Mouse (Mus musculus) gastrocnemius, postnatal 36 days (tissue): ENCODE results near the gene Mef2a. TPM values are rescaled to one million over a fixed set of nuclear protein-coding genes. Genes with fewer than 3 reads are reported as not detected.

Experiments used
- DNase-seq, 2 experiments: peaks; one replicate each; pipeline ENCODE4 v3.0.0; 2022
- intact Hi-C: fragments of 180-260 bp; cut with DNase I; formaldehyde crosslinking; loops from one replicate; pipeline ENCODE4 v1.15.1; 2025
- total RNA-seq, 2 experiments: library from RNA; stranded (reverse); gene quantifications; 2 replicates each; pipeline ENCODE4 v1.2.3; 2021

Mef2a gene
- total RNA-seq, 2 experiments from 2014 or later: 73.8 to 74.0 TPM

DNA sequence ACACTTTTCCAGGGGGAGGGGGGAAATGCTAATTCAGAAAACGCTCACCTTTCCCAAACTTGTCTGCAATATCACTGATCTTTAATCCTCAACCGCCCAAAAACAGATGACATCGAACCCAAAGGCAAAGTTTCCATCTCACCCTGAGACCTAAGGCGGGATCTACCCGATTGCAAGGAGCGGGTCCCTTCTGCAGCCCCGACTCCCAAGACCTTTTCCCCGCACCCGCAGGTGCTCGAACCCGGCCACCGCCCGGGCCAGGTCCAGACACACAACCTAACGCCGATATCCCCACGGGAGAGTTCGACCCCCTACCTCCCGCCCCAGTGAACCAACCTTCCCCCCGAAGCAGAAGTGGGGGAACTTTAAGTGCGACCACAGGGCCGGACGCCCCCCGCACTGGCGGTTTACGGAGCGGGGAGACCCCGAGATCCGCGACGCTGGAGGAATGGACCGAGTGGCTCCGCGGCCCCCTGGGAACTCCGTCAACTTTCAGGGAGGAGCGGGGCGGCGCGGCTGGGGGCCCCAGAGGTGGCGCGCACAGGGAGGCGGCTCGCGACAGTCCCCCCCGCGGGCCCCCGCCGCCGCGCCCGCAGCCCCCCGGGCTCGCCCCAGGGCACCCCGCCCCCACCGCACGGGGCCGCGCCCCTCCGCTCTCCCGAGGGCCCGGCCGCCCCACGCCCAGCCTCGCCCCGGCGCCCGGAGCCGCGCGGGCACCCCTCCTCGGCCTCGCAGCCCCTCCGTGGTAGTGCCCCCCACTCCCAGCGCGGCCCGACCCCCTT is 576 bp downstream of the Mef2a start:
- DNase-seq: peak; percentile 33 to 41
- intact Hi-C loops: loop anchor here (2.0 kb wide), 1 partner anchor 73 kb away; no protein-coding TSS in a partner anchor

DNA sequence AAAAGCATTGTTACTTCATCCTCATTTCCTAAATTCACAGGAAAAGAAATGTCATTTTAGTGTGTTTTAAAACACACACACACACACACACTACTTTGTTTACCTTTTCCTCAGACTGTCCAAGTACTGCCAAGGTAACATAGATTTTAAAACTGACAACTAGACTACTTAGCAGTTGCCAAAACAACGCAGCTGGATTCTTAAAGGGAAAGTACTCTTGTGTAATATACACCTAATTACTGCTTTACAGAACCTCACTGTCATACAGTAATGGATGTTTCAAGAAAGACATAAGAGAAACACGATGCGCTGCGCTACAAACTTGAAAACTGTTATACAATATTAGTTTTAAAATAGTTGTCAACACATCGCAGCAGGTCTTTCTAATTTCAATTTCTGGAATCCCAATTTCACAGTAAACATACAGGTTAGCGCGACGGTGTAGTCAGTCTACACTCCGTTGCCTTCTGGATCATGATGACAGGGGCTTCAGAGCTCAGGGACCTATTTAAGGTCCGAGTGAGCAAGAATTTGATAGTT is 1.2 kb downstream of the Mef2a start:
- DNase-seq: no peak

DNA sequence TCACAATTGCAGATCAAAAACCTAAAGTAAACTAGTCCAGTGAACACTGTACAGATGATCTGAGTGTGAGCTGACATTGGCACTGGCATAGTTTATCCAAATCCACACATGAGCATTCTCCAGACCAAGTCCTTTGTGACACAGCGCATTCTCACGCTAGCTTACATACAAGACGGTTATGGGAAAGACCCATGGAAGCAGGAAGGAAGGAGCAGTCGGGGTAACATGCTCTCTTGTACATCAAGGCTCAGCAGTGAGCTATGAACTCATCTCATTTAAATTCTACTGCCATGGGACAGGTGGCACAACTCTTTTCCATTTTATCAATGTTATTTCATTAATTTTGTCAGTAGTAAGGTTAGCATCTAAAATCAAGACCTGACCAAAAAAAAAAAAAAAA is 3.0 kb downstream of the Mef2a start:
- intact Hi-C loops: no loop called here
- no peak for DNase-seq

More for the DNA sequence above, 1.2 kb downstream of the Mef2a start:
- intact Hi-C loops: no loop called here

DNA sequence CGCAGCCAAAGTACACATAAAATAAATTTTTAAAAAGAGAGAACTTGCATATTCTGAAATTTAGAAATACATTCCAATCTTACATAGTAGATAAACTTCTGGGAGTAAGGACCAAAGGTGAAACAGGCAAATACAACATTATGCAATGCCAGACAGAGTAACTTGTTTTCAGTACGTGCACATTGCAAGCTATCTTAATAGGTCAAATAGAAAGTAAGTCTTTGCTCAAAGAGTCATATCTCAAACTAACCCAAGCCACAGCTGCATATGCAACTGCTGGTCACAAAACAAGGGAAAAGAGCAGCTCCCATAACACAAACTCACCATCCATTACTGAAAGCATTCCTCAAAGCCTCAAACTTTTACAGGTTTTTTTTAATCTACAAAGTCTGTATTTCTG is 4.3 kb downstream of the Mef2a start:
- DNase-seq: no peak
- intact Hi-C loops: no loop called here

- no peak for DNase-seq
- intact Hi-C loops: no loop called here
Measured at GRCm38 (mm10) chr7:67360588-67360987, 12.1 kb downstream of the Mef2a start.

DNA sequence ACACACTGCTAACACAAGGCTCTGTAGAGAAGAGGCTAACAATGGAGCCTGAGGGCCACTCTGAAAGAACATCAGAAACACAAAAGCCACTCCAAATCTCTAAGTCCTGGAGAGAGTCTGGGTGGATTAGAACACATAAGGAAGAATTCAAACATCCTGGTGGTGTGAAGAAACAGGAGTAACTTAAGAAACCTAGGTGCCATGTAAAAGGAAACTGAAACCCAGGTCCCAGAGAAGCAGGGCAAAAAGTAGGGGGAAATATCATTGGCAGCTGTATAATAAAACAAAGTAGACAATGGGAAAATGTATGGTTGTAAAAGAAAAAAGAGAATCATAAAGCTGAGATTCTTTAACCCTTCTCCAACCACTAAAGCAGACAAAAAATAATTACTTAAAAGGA is 12.8 kb downstream of the Mef2a start:
- intact Hi-C loops: no loop called here
- DNase-seq: no peak

GRCm38 (mm10) chr7:67355870-67356269 is 16.8 kb downstream of the Mef2a start:
- no peak for DNase-seq
- intact Hi-C loops: no loop called here

DNA sequence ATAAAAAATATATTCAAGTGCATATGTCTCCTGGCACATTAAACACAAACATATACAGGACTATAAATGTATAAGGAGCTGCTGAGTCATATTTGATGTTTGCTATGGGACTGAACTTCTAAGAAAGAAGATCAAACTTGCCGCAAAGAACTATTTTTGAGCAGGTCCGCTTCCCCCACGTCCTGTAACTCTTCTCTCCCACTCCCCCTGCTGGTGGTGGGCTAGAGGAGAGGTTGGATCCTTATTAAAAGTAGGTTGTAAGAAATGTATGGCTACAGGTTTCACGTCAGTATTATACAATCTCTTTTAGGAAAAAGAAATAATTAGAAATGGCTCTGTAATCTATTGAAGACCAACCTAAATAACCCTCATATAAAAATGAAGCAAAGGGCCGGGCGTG is 19.0 kb downstream of the Mef2a start:
- DNase-seq: no peak
- intact Hi-C loops: no loop called here

DNA sequence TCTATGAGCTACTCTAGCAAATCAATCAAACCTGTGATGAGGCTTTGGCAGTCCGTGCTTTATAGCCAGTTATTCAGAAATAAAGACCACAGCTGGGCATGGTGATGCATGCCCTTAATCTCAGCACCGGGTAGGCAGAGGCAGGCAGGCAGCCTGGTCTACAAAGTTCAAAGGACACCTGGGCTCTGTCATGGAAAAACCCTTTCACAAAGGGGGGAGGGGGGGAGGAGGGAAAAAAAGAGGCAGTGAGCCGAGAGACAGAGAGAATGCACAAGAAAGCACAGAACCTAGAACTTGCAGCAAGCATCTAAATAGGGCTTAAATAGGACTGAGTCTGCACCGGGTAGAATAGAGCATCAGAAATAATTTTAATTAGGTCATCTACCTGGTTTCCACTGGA is 19.7 kb downstream of the Mef2a start:
- DNase-seq: no peak
- intact Hi-C loops: no loop called here

DNA sequence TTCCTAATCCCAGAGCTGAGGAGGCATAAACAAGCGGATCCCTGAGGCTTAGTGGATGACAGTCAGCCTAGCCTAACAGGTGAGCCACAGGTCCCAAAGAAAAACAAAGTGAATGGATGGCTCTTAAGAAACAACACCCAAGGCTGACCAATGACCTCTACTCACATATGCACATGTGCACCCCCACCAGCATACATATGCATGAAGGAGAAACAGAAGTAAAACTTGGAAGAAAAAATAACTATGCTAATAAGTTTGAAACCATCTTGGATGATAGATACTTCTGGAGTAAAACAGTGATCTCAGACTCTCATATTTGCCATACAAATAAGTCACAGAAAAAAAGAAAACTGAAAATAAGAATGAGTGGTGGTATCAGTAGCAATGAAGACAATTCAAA is 28.2 kb downstream of the Mef2a start:
- no peak for DNase-seq
- intact Hi-C loops: no loop called here

GRCm38 (mm10) chr7:67342067-67342625 is 30.5 kb downstream of the Mef2a start:
- intact Hi-C loops: no loop called here
- DNase-seq: no peak

DNA sequence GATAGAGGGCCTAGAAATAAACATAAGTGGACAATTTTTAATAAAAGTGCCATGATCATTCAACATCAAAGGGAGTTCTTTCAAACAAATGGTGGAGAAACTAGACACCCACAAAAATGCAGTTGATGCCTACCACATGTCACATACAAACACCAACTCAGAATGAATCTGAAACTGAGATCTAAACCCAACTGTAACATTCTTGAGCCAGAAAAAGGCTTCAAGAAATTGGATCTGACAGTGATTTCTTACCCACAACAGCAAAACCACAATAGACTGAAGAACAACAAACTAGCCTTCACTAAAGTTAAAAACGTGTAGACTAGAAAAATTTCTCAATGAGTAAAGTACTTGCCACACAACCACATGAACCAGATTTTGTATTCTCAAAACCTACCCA is 52.3 kb downstream of the Mef2a start:
- intact Hi-C loops: no loop called here
- DNase-seq: no peak

DNA sequence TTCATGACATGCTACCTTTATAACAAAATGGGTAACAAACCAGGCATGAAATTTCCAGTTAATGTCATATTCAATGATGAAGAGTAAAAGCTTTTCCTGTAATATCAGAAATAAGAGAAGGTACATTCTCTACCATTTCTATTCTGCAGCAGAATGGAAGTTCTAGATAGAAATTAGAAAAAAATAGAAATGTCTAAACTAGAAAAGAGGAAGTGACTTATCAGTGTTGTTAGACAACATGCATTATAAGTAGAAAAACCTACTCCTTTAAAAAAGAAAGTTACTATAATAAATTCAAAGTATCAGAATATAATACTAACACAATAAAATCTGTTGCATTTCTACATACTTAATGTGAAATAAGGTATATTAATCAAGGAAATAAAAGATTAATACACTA is 54.0 kb downstream of the Mef2a start:
- intact Hi-C loops: no loop called here
- no peak for DNase-seq

DNA sequence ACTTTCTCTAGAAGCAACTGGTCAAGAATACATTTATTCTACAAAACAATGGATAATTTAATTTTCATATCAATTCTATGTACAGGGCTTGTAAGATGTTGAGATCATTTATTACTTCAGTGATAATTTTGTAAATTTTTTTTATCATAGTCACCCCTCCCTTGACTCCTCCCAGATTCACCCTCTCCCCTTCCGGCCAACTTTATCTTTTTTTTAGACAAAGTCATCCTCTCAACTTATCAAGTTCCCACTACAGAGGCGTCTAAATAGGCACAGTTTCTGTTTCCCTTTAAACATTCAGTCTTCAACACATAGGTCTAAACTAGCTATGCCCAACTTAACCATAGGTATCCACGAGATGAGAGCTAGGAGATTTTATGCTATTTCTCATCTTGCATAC is 59.5 kb downstream of the Mef2a start:
- no peak for DNase-seq
- intact Hi-C loops: no loop called here

DNA sequence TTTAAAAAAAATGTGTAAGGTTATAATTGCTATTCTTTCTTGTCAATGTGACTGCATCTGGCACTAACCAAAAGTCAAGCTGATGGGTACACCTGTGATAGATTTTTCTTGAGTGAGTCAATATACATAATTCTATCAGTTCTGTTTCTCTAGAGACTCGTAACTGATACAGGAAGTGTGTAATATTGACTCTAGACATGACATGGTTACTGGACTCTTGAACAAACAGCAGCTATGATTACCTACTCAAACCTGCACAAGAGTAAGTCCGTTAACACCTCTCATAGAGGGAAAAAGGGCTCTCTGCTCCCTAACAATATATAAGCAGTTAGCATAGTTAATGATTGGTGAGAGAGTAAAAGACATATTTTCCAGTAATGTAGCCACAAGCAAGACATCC is 62.5 kb downstream of the Mef2a start:
- intact Hi-C loops: no loop called here
- DNase-seq: no peak

- intact Hi-C loops: no loop called here
- DNase-seq: no peak
Measured at GRCm38 (mm10) chr7:67308102-67308501, 64.6 kb downstream of the Mef2a start.

DNA sequence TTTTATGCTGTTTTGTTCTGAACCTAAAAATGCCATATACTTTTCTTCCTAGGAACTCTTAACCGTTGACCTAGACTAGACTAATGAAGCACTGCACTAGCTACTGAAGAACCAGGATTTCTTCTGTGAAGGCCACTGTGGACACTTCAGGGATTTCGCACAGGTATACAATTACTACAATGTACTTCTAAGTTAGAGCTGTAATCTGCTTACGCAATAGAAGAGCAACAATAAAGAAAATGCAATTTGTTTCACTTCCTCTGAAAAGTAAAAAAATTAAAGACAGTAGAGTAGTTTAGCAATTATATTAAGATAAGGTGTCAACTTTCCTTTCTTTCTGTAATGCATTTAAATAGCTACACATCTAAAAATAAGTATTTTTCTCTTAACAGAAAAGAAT is 65.6 kb downstream of the Mef2a start:
- intact Hi-C loops: no loop called here
- DNase-seq: no peak

- intact Hi-C loops: no loop called here
- no peak for DNase-seq
Measured at GRCm38 (mm10) chr7:67304937-67305336, 67.7 kb downstream of the Mef2a start.

- intact Hi-C loops: no loop called here
- no peak for DNase-seq
Measured at GRCm38 (mm10) chr7:67296419-67296818, 76.2 kb downstream of the Mef2a start.

GRCm38 (mm10) chr7:67291356-67291755 is 81.3 kb downstream of the Mef2a start:
- DNase-seq: no peak
- intact Hi-C loops: no loop called here

GRCm38 (mm10) chr7:67287456-67287855 is 85.2 kb downstream of the Mef2a start:
- DNase-seq: no peak
- intact Hi-C loops: no loop called here

DNA sequence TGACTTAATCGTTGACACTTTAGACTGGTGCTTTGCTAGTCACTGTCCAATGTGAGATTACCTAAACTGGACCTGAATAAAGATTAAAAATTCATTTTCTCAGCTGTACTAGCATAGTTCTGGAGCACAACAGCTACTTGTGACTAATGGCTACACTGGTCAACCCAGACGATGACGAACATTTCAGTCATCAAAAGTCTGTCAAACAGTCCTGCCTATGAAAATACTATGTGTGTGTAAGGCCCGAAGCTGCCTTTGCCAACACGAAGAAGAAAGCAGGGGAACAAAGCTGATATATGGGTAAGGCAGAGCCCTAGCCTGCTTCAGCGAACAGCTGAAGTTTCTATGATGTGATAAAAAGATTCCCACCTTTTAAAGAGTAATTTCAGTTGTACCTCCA is 89.1 kb downstream of the Mef2a start:
- DNase-seq: no peak
- intact Hi-C loops: no loop called here
